Mouse (Mus musculus) cerebral cortex, adult 2 months (tissue): Measurements from ENCODE around the gene Clybl.

Source experiments
- WGBS: fragments of 180-500 bp; shearing (Covaris S2); methylation state at CpG from one replicate; pipeline ENCODE4 v1.1.7; 2018; 5-methylcytosine and 5-hydroxymethylcytosine counted together

The Clybl gene

DNA sequence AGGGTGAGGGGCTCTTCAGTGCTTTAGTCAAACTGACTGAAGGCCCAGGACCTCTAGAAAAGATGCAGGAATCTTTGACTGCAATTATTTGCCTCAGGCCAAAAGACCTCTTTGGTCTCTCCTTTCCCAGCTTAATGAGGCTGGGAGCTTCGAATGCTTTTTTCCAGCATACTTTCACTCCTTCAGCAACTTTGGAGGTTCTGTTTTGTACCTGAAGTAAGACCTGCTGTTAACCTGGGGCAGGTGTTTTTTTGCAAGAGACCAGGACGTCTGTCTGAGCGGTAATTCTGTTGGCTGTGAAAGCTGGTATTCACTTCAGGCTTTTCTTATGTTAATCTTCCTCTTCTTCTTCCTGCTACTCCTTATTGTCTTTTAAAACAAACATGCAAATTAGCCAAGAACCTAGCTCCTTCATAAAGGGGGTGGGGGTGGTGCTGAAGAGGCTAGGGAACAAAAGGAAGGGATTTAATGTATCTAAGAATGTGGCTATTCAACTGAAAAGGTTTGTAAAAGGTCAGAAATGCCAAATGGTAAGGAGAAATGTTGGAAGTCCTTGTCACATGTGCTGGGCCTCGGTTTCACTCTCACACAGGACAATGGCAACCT, 234.8 kb downstream of the Clybl start:
- whole genome bisulfite sequencing: 70% methylated on average over 4 of the region's 4 CpGs

DNA sequence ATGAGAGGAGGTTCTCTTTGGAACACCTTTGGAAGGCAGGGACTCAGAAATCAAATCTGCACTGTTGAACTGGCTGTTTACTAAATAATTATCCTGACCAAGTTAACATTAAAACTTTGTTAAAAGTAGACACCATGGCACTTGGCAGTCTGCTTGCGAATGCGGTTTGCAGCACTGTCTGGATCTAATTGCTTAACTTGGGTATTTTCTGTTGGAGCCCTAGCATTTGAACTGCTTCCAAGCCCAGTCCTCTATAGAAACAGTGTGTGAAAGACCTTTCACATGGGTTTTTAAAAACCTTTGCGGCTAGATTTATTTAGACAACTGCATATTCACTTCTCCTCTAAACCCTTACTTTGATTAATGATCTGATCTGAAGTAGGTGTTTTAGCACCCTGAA, 242.9 kb downstream of the Clybl start:
- WGBS: 66% methylated on average over 3 of the region's 3 CpGs

DNA sequence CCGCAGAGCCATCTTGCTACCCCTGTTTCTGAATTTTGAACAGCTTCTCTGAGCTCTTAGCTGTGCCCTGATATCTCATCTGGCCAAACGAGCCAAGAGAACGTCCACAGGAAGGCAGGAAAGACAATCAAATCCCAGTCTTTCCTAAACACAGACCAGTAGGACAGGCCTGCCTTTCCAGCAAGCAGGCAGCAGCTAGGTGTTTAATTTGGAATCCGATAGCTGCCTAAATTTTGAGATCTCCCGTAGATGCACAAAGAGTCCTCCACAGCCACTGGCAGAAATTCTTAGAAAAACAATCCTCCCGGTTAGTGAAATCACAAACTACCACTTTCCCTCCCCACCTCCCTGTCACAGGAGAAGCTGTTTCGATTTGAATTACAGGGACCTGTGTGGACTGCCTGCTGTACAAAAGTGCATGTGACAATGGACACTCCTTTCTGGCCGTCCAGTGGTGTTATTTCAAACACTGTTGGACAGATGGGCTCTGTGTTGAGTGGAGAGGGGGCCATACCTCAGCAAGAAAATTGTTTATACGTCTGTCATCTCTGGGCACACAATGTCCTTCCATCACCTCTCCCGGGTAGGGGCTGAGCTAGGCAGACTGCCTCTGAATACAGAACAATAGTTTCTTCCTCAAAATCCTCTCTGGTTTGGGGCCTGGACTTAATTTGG, 245.2 kb downstream of the Clybl start:
- WGBS: 77% methylated on average over 10 of the region's 10 CpGs

DNA sequence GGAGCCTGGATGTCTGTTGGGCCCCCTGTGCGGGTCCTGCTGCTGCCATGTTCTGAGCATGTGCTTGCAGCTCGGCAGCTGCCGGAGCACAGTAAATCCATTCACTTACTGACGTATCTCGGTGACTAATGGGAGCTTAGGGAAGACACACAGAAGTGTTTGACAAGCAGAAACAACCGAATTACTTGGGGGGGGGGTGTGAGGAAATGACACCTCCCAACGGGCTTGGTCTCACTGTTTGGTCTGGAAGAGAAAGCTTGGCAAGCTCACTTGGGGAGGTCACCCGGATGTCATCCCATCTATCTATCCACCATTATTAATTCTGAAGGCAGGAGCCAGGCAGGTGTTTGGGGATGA, 245.7 kb downstream of the Clybl start:
- WGBS: 71% methylated on average over 8 of the region's 8 CpGs

DNA sequence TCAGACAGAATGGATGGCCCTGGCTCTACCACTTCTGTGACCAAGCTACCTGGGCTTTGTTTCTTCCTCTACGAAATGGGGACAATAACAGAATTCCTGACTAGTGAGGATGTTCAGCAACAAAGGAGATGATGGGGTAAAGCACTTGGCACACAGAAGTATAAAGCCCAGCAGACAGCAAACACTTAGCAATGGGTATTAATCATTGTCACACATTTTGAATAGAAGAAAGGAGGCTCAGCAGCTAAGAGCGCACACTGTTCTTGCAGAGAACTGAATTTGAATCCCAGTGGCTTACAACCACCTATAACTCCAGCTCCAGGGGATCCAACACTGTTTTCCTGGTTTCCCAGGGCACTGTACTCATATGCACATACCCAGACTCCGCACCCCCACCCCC, 246.2 kb downstream of the Clybl start:
- WGBS: 91% methylated on average over 3 of the region's 3 CpGs

DNA sequence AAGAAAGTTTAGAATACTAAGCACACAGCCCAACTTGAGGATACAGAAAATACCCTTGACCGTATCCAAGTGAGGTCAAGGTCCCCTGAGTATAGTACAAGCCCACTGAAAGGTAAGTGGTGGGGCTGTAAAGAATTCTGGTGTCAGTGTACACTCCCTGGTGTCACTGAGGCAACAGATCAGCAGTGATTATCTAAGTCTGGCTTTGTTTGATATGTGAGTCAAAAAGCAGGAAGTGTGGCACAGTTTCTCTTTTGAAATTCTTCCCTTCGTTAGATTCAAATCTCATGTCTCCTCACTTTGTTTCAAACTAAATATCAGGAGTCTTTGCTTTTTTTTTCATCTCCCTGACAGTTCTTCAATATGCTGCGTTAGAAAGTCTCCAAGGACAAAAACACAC, 251.1 kb downstream of the Clybl start:
- 58% methylated on average over 3 of the region's 3 CpGs for WGBS

DNA sequence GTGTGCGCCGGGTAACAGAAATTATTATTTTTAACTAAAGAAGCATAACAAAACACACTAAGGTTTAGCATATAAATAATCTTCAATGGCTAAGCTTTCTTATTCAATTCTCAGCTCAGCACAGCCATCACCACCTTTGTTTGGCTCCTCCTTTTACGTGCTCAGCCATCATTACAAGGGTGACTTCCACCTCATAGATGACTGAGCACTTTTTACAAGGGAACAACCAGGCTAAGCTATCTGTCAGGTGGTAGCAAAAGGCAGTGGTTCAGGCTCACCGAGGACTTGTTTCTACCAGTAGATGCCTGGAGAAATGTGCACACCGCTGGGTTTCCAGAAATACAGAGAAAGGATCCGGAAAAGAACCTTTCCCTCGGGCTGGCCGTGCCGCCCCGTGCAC, 252.5 kb downstream of the Clybl start:
- 94% methylated on average over 10 of the region's 10 CpGs for WGBS

DNA sequence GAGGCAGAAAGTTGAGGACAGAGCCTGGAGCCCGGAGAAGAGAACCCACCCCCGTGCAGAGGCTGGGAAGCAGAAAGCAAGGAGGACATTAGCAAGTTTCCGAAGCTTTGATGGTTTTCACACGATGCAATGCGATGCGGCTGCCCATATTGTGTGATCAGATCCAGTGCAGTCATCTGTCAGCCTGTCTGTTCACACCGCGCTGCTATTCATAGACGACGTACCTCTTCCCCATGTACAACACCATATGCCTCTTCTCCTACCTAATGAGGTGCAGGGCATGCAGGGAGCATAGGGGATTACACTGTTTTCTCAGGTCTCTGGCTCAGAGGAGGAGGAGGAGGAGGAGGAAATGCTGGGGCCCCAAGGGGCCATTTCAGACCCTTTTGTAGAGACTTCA, 255.3 kb downstream of the Clybl start:
- 59% methylated on average over 10 of the region's 10 CpGs for WGBS

DNA sequence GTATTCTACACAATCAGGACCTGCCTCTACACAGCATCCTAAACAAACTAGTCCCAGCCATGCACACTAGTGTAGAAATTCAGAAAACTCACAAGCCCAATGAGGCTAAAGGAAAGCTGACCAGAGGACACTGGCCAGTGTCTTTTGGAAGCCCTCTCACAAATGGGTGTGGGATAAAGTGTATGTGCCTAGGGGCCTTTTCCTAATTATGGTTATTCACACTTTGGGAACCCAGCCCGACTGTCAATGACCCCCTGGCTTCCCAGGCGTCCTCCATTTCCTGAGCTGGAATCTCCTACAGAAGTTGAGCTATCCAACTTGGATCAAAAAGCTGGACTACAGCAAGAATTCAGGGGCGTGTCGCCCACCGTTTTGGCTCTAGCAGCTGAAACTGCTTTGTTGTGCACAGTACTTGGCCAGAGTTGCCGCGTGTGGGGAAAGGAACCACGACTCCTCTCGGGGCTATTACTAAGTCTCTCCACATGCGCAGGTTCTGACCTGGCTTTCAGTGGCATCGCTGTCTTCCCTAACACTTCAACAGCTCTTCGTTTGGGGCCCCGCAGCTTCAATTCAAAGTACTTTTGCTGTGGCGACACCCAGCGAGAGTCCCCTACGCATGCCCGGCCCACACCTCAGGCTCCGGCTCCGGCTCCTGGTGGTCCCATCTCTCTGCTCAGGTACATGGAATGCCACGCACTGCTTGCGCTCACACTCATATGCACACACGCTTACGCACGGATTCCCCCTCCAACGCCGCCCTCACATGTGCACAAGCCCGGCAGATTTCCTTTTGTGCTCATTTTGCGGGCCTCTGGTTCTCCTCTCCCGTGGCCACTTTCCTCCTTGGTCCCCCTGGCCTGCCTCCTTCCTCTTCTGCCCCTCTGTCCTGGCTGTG, 268.3 kb downstream of the Clybl start:
- 10% methylated on average over 29 of the region's 29 CpGs for WGBS

DNA sequence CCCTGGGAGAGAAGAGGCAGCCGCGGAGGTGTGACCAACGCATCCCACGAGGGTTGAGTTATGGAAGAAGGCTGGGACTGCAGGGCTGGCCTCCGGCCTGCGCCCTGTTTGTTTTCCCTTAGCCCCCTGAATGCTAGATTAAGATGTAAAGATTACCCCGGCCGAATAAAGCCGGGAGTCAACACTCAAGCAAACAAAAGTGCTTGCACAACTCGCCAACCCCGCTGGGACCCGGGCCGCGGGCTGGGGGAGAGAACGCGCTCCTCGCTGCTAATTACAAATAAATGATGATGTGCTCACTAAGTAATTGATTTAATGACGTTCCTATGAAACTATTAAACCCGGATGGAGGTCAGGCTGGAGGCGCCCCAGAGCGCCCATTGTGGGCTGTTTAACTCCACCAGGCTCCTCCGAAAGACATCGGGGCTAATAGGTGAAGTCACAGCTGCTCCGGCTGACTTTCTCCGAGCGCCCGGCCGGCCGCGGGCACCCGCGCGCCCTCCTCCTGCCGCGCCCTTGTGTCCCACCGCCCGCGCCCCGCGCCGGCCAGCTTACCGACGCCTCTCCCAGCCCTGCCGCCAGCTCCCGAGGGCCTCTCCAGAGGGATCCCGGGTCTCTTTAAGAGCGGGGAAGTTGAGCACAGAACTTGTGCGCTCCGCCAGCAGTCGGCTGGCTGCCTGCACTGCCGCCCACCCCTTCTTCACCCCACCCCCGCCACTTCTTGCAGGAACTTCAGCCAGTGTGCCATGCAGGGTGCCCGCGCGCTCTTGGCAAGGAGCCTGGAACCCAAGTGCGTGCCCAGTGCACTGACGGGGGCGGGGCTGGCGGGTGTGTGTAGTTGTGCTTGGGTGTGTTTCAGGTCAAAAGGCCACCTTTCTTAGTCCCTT, 269.2 kb downstream of the Clybl start, which contains the start of gene Gm5089:
Gene Gm5089 (minus strand): TSS at position 620 of the 887 bp plus-strand sequence.
- WGBS: 1% methylated on average over 59 of the region's 59 CpGs

DNA sequence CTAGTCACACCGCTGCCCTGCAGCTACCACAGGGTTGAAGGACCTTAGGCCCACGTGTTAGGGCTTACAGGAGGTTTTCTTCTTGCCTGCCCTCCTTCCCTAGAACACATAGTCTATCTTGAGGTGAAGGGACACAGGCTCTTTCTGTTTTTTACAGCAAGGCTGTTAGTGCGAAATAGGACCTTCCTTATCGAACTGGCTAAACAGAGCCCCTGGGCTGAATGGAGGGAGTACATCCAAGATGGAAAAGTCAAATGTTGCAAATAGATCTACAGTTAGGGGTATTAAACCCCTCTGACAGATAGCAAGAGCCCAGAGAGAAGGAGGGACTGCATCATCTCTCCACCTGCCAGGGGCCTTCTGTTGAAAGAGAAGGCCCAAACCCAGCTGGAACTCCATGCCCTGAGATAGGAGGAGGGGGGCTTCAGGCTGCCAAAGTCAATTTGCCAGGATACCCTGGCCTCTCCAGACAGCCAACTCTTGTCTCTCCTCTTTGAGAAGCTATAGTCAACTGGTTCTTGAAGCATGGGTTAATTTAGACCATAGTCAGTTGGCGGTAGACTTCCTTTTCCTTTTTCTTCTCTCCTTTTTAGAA, 270.1 kb downstream of the Clybl start:
- 76% methylated on average over 5 of the region's 5 CpGs for WGBS
